Mouse (Mus musculus) midbrain, embryonic 12.5 days (tissue): ENCODE measurements around the gene Ccdc124. TPM values are rescaled to one million over a fixed set of nuclear protein-coding genes. Genes with fewer than 3 reads are reported as not detected.
"Not testable (repeated sequence)": the region's sequence is repeated elsewhere in the genome, so short reads cannot be mapped to it uniquely, and the experiment has no call there.

Experiments
- ATAC-seq: fragments of 200-750 bp; cut with Nextera tagmentation; 2 replicates; pipeline ENCODE4 v1.8.0; 2017; ENCODE audit warnings: low read depth, moderate TSS enrichment, moderate library complexity; ENCODE audit not compliant: low FRiP score
- H3K27ac ChIP-seq: fragments of 300-500 bp; sonication (generic); replicated peaks from 2 replicates; pipeline ENCODE4 v1.5.1; 2016; ENCODE audit warnings: mild to moderate bottlenecking
- H3K27me3 ChIP-seq: fragments of 300-500 bp; sonication (generic); 2 replicates; pipeline ENCODE4 v1.6.1; 2016; ENCODE audit warnings: mild to moderate bottlenecking
- H3K36me3 ChIP-seq: fragments of 300-500 bp; sonication (generic); 2 replicates; pipeline ENCODE4 v1.6.1; 2016
- H3K4me1 ChIP-seq: fragments of 300-500 bp; sonication (generic); 2 replicates; pipeline ENCODE4 v1.6.1; 2016
- H3K4me2 ChIP-seq: fragments of 300-500 bp; sonication (generic); replicated peaks from 2 replicates; pipeline ENCODE4 v1.6.1; 2016; ENCODE audit warnings: mild to moderate bottlenecking, moderate library complexity
- H3K4me3 ChIP-seq: fragments of 300-500 bp; sonication (generic); 2 replicates; pipeline ENCODE4 v1.5.1; 2016; ENCODE audit warnings: mild to moderate bottlenecking
- H3K9ac ChIP-seq: fragments of 300-500 bp; sonication (generic); replicated peaks from 2 replicates; pipeline ENCODE4 v1.6.1; 2016; ENCODE audit warnings: mild to moderate bottlenecking, moderate library complexity
- H3K9me3 ChIP-seq: fragments of 300-500 bp; sonication (generic); 2 replicates; pipeline ENCODE4 v1.6.1; 2016; ENCODE audit warnings: mild to moderate bottlenecking
- WGBS: fragments of 180-500 bp; shearing (Covaris S2); methylation state at CpG from one replicate; pipeline ENCODE4 v1.1.7; 2016; 5-methylcytosine and 5-hydroxymethylcytosine counted together
- polyA plus RNA-seq: library from polyadenylated mRNA; unstranded; fragments of >200 nt; fragmentation: Nextera tagmentation; extraction: Ambion mirVana; gene quantifications from 2 replicates; pipeline ENCODE4 v1.2.1, GENCODE M21; 2016

Ccdc124 gene
- polyA plus RNA-seq, 1 experiment from 2014 or later, result 152 TPM

DNA sequence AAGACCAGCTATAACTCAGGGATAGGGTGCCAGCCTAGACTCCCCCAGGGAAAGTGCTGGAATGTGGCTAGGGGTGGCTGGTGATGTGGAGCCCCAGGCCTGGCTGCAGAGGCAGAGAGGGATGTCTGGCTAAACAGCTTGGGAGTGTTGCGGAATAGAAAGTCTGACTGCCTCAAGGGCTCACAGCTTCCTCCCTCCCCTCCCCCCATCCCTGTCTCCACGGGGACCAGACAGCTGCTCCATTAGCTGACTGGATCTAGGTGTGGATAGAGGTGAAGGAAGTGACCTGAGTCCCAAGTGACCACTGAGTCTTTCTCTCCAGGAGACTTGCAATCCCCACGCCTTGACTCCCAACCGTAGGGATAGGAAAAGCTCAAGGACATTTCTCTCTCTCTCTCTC is 29.4 kb upstream of the Ccdc124 start:
- 50% methylated on average over 4 of the region's 4 CpGs for WGBS
- Histone ChIP-seq H3K9me3 (no peaks in the 10 kb centered on the region), H3K4me1 (peaks cover 18% of the 10 kb centered on the region), H3K36me3 (no peaks in the 10 kb centered on the region), H3K4me2 (no peak overlapping the region), H3K27ac (no peak overlapping the region), H3K9ac (0 out of 2 replicates have a peak overlapping the region, but pooled peaks have one; percentile 11), H3K4me3 (no peak overlapping the region), H3K27me3 (peaks cover 31% of the 10 kb centered on the region)
- no peak for ATAC-seq

DNA sequence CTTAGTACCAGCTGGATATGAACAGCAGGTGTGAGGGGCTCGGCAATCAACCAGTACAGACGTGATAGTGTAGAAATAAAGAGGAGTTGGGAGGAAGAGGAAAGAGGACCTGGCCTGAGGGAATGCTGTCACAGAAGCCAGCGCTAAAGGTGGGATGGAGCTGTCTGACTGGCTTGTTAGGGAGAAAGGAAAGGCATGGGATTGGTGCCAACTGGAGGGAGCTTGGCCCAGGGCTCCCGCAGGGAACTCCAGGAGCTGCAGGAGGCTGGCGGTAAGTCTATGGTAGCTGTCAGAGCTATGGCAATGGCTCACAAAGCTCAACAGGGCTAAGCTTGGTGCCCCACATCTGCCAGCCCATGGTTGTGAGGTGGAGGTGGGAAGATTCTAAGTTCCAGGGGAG is 28.5 kb upstream of the Ccdc124 start:
- no peaks in the 10 kb centered on the region for H3K36me3 ChIP-seq
- peaks cover 31% of the 10 kb centered on the region for H3K27me3 ChIP-seq
- no peak overlapping the region for H3K4me3 ChIP-seq
- no peak for ATAC-seq
- peaks cover 18% of the 10 kb centered on the region for H3K4me1 ChIP-seq
- no peaks in the 10 kb centered on the region for H3K9me3 ChIP-seq
- H3K27ac ChIP-seq, result no peak overlapping the region
- WGBS, result 31% methylated on average over 5 of the region's 5 CpGs
- H3K9ac ChIP-seq, result no peak overlapping the region
- H3K4me2 ChIP-seq, result no peak overlapping the region

DNA sequence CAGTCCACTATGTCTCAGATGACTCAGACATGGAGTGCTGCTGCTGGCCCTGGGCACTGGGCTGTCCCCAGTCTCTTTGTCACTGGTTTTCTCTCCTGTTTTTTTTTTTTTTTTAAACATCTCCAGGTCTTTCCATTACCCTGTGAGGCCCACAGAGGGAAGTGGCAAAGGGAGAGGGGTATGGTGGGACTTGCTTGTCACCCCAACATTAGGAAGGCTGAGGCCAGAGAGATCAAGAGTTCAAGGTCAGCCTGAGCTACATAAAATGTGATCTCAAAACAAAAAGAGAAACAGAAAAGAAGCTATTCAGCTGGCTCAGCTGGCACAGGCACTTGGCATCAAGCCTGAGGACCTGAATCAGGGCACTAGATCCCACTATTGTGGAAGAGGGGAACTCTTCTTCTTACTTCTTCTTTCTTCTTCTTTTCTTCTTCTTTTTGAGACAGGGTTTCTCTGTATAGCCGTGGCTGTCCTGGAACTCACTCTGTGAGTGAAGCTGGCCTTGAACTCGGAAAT is 27.2 kb upstream of the Ccdc124 start:
- H3K4me3 ChIP-seq, result no peak overlapping the region

DNA sequence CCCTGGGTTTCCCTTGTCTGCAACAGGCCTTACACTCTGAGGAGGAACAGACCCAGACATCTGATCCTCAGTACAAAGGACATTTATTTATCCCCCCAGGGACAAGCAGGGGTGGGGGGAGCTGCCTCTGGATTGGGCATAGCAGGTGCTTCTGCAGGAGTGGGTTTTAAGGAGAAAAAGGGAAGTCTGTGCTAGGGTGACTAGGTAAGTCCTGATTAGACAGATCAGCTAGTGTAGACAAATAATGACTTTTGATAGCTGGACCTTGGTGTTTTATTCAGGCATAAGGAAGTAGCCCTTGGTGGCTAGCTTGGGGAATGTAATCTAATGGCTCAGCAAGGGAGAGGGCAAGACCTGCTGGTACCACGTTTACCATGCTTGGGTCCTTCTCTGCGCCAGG is 25.5 kb upstream of the Ccdc124 start:
- WGBS, result 82% methylated on average over 2 of the region's 2 CpGs
- ATAC-seq, result no peak
- Histone ChIP-seq H3K27ac (no peak overlapping the region), H3K27me3 (peaks cover 36% of the 10 kb centered on the region), H3K9ac (no peak overlapping the region), H3K36me3 (peaks cover 16% of the 10 kb centered on the region), H3K4me2 (no peak overlapping the region), H3K4me3 (no peak overlapping the region), H3K9me3 (no peaks in the 10 kb centered on the region), H3K4me1 (peaks cover 14% of the 10 kb centered on the region)

More for the DNA sequence above, 27.2 kb upstream of the Ccdc124 start:
- Histone ChIP-seq H3K27me3 (peaks cover 31% of the 10 kb centered on the region), H3K36me3 (no peaks in the 10 kb centered on the region), H3K4me2 (no peak overlapping the region), H3K27ac (no peak overlapping the region), H3K9me3 (no peaks in the 10 kb centered on the region), H3K9ac (no peak overlapping the region), H3K4me1 (peaks cover 16% of the 10 kb centered on the region)
- ATAC-seq, result no peak
- WGBS, result 77% methylated on average over 2 of the region's 2 CpGs

DNA sequence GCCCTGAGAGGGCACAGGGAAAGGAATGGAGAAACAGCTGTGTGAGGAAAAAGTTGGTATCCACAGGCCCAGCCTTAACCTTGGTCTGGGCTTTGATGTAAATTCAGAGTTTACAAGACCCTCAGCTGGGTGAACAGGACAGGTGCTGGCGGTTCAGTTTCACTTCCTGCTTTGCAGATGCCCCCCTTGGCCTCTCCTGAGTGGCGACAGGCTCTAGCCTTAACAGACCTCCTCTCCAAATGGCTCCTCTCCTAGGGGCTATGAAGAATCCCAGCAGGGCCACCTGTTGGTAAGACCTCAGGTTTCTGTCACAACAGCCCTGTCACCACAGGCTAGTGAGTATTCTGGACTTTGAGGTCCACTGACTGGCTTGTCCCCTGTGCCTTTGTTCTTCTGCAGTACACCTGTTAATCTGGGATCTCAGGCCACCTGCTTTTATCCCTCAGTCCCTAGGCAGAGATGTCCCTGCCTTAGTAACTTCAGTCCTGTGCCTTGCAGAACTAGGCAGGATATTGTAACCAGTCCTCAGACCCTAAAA is 25.0 kb upstream of the Ccdc124 start:
- ATAC-seq, result no peak
- H3K9me3 ChIP-seq, result no peaks in the 10 kb centered on the region
- H3K9ac ChIP-seq, result peak overlapping the region; percentile 59; the same call in 1 of the 2 replicates
- no peak overlapping the region for H3K4me2 ChIP-seq
- peaks cover 36% of the 10 kb centered on the region for H3K27me3 ChIP-seq
- H3K4me1 ChIP-seq, result peaks cover 14% of the 10 kb centered on the region
- H3K36me3 ChIP-seq, result peaks cover 21% of the 10 kb centered on the region
- no peak overlapping the region for H3K27ac ChIP-seq
- WGBS, result 70% methylated on average over 2 of the region's 2 CpGs
- H3K4me3 ChIP-seq, result 0 out of 2 replicates have a peak overlapping the region, but pooled peaks have one; percentile 88

DNA sequence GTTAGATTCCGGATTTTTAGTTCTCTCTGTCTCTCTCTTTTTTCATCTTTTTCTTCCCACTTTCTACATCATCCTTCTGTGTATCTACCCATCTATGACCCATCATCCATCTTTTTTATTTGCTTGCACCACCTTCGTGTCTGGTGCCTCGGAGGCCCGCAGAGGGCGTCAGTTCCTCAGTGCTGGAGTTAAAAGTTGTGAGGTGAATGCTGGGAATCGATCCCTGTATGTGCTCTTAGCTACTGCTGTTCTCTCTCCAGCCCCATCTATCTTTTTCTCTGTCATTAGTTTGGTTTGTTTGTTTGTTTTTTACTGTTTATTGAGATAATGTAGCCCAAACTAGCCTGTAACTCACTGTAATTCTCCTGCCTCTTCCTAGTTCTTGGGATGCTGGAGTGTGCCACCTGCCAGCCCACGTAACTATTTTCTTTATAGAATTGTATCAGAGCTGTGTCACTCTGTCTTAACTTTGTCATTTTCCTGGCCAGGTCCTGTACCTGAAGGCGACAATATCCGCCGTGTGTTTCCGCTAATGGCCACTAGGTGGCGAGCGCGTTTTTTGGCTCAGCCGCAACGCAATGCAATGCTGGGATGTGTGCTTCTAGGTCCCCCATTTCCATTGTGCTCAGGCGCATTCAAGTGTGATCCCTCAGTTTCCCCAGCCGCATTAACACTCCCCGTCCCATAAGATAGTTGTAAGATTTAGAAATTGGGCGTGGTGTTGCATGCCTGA is 24.1 kb upstream of the Ccdc124 start:
- Histone ChIP-seq H3K4me2 (peak overlapping the region; percentile 63), H3K36me3 (peaks cover 27% of the 10 kb centered on the region), H3K9me3 (no peaks in the 10 kb centered on the region), H3K4me1 (peaks cover 14% of the 10 kb centered on the region), H3K4me3 (peak overlapping the region; percentile 88), H3K27me3 (peaks cover 36% of the 10 kb centered on the region), H3K27ac (peak overlapping the region; percentile 26; the same call in 1 of the 2 replicates), H3K9ac (peak overlapping the region; percentile 59)
- peak; percentile 42 for ATAC-seq
- under 1% methylated on average over 20 of the region's 20 CpGs for WGBS

DNA sequence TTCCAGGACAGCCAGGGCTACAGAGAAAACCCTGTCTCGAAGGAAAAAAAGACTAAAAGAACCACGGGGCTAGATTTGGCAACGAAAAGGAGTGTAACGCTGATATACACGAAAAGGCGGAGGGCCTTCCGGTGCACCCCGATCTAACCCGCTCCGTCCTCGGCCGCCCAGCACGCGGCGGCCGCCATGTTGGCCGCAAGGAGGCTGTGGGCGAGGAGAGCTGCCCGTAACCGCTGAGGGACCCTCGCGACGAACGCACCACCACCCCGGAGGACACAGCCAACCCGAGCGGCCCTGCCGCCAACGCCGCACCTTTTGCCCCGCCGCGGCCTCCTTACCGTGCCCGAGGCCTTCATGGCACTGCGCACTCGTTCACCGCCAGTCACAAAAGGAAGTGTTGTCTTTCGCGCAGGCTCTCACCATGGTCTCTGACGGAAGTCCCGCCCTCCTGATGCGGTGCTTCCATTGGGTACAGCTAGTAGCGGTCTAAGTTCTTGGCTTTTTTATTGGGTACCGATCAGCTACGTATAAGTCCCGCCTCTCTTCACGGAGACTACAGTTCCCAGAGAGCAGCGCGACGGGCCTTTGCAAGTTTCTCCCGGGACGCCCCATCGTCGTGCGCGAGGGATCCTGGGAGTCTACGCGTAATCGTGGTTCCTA is 23.4 kb upstream of the Ccdc124 start, which contains the start of gene Rpl18a:
Gene Rpl18a (minus strand): TSS at position 392 of the 660 bp plus-strand sequence.
- under 1% methylated on average over 57 of the region's 60 CpGs for WGBS
- Histone ChIP-seq H3K4me2 (peak within 1 kb of the TSS; percentile 95), H3K36me3 (peaks cover 27% of the 10 kb centered on the region), H3K9me3 (no peaks in the 10 kb centered on the region), H3K27me3 (peaks cover 36% of the 10 kb centered on the region), H3K4me3 (peak within 1 kb of the TSS; percentile 88), H3K27ac (peak within 1 kb of the TSS; percentile 56; the same call in 1 of the 2 replicates), H3K9ac (peak within 1 kb of the TSS; percentile 88), H3K4me1 (peaks cover 20% of the 10 kb centered on the region)
- ATAC-seq, result peak; percentile 98

DNA sequence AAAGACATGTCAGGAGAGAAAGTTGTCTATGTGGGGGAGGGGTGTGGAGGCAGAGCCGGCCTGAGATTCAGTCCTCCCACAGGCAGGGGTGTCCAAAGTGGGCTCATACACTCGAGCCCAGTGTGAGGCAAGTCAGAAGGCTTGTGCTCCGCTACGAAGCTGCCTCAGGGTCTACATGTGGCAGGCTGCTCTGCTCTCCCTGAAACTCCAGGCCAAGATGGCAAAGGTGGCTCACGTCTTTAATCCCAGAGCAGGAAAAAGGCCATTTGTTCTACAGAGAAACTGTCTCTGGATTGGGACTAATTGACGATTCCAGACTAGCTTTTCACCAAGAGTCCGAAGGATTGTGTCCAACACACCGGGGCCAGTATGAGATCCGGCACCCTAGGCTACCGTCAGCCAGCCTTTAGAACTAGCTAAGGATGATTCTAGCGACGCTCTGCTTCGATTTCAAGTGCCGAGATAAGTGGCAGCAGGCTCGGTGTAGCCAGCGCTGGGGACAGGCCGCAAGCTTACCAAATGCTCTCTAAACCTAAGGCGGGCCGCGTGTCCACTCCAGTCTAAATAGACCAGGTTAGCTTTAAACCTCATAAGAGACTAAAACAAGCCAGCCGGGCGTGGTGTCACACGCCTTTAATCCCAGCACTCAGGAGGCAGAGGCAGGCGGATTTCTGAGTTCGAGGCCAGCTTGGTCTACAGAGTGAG is 22.7 kb upstream of the Ccdc124 start:
- Histone ChIP-seq H3K9ac (peak overlapping the region; percentile 88), H3K9me3 (no peaks in the 10 kb centered on the region), H3K27me3 (peaks cover 39% of the 10 kb centered on the region), H3K36me3 (peaks cover 27% of the 10 kb centered on the region), H3K27ac (0 out of 2 replicates have a peak overlapping the region, but pooled peaks have one; percentile 35), H3K4me2 (peak overlapping the region; percentile 95), H3K4me3 (peak overlapping the region; percentile 88), H3K4me1 (peaks cover 26% of the 10 kb centered on the region)
- WGBS, result 4% methylated on average over 25 of the region's 25 CpGs
- ATAC-seq, result no peak

DNA sequence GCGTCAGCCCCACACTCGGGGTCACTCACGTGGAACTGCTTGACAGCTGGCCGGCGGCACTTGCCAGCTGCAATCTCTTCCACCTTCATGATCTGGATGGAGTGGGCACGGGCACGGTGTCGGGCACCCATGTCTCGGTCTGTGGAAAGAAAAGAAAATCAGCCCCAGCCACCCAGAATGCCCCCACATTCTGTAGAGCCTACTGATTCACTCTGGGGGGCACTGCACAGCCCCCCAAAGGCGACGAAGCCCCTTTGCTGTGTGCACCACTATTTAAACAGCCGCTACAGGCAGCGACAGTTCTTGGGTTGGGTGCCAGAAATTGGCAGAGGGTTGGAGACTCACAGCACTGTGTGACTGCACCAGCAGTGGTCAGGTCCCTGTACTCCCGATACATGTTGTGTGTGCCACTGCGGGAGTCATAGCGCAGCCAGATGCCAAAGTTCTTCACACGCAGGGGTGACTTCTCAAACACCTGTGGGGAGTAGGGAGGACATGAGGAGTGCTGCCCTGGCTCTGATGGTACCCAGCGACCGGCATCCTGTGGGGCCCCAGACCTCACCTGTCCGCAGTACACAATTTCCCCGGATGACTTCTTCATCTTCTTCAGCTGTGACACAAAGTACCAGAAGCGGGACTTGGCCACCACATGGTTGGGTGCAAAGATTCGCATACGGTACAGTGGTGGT is 22.0 kb upstream of the Ccdc124 start:
- H3K27me3 ChIP-seq, result peaks cover 45% of the 10 kb centered on the region
- H3K9me3 ChIP-seq, H3K27ac ChIP-seq, ATAC-seq: not testable (repeated sequence)
- 81% methylated on average over 24 of the region's 24 CpGs for WGBS
- H3K4me3 ChIP-seq, result peak overlapping the region; percentile 88
- peaks cover 26% of the 10 kb centered on the region for H3K4me1 ChIP-seq
- H3K9ac ChIP-seq, result peak overlapping the region; percentile 88
- peak overlapping the region; percentile 95 for H3K4me2 ChIP-seq
- H3K36me3 ChIP-seq, result peaks cover 27% of the 10 kb centered on the region

DNA sequence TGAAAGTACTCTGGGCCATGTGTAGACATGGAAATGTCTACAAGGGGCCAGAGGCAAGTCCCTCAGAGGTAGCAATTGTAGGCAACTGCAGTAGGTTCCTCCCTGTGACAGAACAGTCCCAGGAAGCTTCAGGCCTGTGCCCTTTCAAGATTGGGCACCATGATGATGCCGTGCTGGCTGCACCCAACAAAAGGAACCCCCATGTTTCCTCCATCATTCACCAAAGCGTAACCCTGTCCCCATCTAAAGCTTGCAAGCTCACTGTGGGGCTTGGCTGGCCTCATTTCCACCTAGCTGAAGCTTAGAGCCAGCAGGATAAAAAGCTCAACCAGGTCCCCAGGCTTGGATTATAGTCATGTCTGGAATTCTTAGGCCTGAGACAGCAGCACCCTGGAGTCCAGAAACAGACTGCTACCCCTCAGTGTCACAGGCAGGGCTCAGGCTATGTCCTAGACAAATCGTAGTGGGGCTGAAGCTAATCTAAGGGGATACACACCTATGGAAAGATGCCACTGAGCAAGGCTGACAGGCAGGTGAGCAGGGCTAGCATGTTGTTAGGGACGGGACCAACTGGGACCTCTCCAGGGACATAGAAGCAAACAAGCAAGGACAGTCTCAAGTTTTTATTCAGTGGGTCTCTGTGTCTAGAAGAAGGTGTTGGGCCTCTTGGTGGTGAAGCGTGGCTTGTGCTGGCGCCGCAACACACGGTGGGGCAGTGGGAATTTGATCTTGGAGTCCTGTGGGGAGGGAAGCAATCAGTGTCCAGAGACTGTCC is 21.2 kb upstream of the Ccdc124 start:
- Histone ChIP-seq H3K4me2 (no peak overlapping the region), H3K36me3 (peaks cover 27% of the 10 kb centered on the region), H3K9me3 (no peaks in the 10 kb centered on the region), H3K27me3 (peaks cover 53% of the 10 kb centered on the region), H3K4me3 (no peak overlapping the region), H3K9ac (0 out of 2 replicates have a peak overlapping the region, but pooled peaks have one; percentile 6), H3K4me1 (peaks cover 26% of the 10 kb centered on the region), H3K27ac (no peak overlapping the region)
- 84% methylated on average over 8 of the region's 8 CpGs for WGBS
- ATAC-seq, result no peak
